Mouse (Mus musculus): ENCODE measurements around the gene Drd4. TPM values are rescaled to one million over a fixed set of nuclear protein-coding genes. Genes with fewer than 3 reads are reported as not detected.
"Not testable (repeated sequence)": the region's sequence is repeated elsewhere in the genome, so short reads cannot be mapped to it uniquely, and the experiment has no call there.

Drd4 gene
- polyA plus RNA-seq (2012; rRNA removed) (not detected in 2 replicates), polyA plus RNA-seq (2014; fragmentation: Nextera tagmentation; extraction: Ambion mirVana) (not detected in 2 replicates)

DNA sequence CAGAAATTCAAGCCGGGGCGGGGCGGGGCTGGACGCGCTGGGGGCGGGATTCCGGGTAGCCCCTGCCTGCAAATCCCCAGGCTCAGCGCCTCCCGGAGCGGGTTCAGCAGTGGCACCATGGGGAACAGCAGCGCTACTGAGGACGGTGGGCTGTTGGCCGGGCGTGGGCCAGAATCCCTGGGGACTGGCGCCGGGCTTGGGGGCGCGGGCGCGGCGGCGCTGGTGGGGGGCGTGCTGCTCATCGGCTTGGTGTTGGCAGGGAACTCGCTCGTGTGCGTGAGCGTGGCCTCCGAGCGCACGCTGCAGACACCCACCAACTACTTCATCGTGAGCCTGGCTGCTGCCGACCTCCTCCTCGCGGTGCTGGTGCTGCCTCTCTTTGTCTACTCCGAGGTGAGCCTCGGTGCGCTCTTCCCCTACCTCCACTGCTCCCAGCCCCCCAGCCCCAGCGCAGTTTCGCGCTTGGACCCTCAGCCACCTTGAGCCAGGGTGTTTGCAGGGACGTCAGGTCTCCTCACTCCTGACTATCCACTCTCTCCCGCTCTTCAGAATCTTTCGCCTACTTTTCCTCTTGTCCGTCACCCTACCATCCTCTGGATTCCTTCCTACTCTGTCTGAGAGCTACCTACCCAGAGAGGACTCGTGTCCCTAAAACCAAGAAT, at the start of gene Drd4:
Gene Drd4 (plus strand): TSS at position 86 of the 662 bp plus-strand sequence.
- H3K27ac ChIP-seq, result no peak within 1 kb of the TSS
- TF ChIP-seq EP300 (IDR thresholded peaks at IDR 0.05; ENCODE audit: low read depth) (no peak), CTCF (IDR thresholded peaks at IDR 0.05; ENCODE audit: low read depth) (no peak)
- H3K4me3 ChIP-seq (ENCODE audit: insufficient read depth in 1 of 2, low read depth in 2 of 2, low read length in 2 of 2), result no peak within 1 kb of the TSS
- H3K27me3 ChIP-seq (ENCODE audit: control insufficient read depth, insufficient read depth, low read length), result peaks cover 58% of the 10 kb centered on the region
- no peak within 1 kb of the TSS for H3K9ac ChIP-seq (replicated peaks)
- ATAC-seq (ENCODE audit: insufficient read depth), result no peak
- no peaks in the 10 kb centered on the region for H3K4me1 ChIP-seq (replicated peaks; ENCODE audit: control insufficient read depth in 2 of 2, insufficient read depth in 2 of 2, low read length in 1 of 2)
- H3K36me3 ChIP-seq (replicated peaks; ENCODE audit: control insufficient read depth, insufficient read depth, low read depth), result no peaks in the 10 kb centered on the region
- WGBS (ENCODE audit: insufficient replicate concordance), result 3% methylated on average over 46 of the region's 46 CpGs
- H3K9me3 ChIP-seq (ENCODE audit: control insufficient read depth, low read length), result no peaks in the 10 kb centered on the region
- H3K4me2 ChIP-seq (ENCODE audit: low read depth), result peak within 1 kb of the TSS; percentile 11; the same call in 1 of the 2 replicates
- no peak for DNase-seq (ENCODE audit: low read depth in 3 of 3, low spot score in 3 of 3)

DNA sequence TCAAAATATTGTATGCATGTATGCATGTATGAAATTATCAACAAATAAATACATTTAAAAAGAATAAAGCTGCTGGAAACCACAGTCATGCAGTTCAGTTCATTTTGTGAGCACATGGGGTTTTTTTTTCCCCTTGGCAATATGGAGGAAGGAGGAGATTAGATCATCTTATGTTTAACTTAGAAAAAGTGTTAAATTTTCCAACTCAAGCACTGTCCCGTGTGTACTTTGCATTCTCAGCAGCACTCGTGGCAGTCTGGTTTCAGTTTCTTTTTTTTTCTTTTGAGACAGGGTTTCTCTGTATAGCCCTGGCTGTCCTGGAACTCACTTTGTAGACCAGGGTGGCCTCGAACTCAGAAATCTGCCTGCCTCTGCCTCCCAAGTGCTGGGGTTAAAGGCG, 41.3 kb upstream of the Drd4 start:
- H3K27me3 ChIP-seq (ENCODE audit: control insufficient read depth, insufficient read depth, low read length), result not testable (repeated sequence)
- 86% methylated on average over 4 of the region's 4 CpGs for WGBS (ENCODE audit: insufficient replicate concordance)

DNA sequence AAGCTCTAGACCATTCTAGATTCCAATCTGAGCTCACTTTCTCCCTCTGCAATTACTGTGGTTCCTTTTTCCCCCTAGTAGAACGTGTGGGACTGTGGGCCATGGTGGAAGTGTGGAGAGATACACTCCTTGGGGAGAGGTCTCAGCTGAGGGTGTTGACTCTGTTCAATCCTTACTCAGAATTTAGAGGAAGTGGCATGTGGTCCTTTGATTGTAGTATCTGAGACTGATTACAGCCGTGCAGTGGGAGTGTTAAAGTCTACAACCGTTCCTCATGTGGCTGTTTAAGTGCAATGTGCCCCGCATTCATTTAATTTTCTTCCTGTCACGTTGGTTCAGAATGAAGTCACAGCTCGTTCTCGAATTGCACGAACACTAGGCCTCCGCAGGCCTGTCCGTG, 35.6 kb upstream of the Drd4 start:
- no peak for ATAC-seq (ENCODE audit: insufficient read depth)
- WGBS (ENCODE audit: insufficient replicate concordance), result 78% methylated on average over 10 of the region's 10 CpGs
- Histone ChIP-seq H3K27me3 (ENCODE audit: control insufficient read depth, insufficient read depth, low read length) (no peaks in the 10 kb centered on the region), H3K4me2 (ENCODE audit: low read depth) (no peak overlapping the region), H3K9ac (replicated peaks) (no peak overlapping the region), H3K4me3 (ENCODE audit: insufficient read depth in 1 of 2, low read depth in 2 of 2, low read length in 2 of 2) (no peak overlapping the region), H3K27ac (no peak overlapping the region), H3K9me3 (ENCODE audit: control insufficient read depth, low read length) (no peaks in the 10 kb centered on the region), H3K36me3 (replicated peaks; ENCODE audit: control insufficient read depth, insufficient read depth, low read depth) (peaks cover 88% of the 10 kb centered on the region), H3K4me1 (replicated peaks; ENCODE audit: control insufficient read depth in 2 of 2, insufficient read depth in 2 of 2, low read length in 1 of 2) (no peaks in the 10 kb centered on the region)
- no peak for DNase-seq (ENCODE audit: low read depth in 3 of 3, low spot score in 3 of 3)
- TF ChIP-seq CTCF (IDR thresholded peaks at IDR 0.05; ENCODE audit: low read depth) (no peak), EP300 (IDR thresholded peaks at IDR 0.05; ENCODE audit: low read depth) (no peak)

More for the DNA sequence above, 41.3 kb upstream of the Drd4 start:
- peaks cover 76% of the 10 kb centered on the region for H3K36me3 ChIP-seq (replicated peaks; ENCODE audit: control insufficient read depth, insufficient read depth, low read depth)
- not testable (repeated sequence) for H3K4me2 ChIP-seq (ENCODE audit: low read depth); H3K27ac ChIP-seq; H3K9ac ChIP-seq (replicated peaks); H3K9me3 ChIP-seq (ENCODE audit: control insufficient read depth, low read length); H3K4me3 ChIP-seq (ENCODE audit: insufficient read depth in 1 of 2, low read depth in 2 of 2, low read length in 2 of 2); DNase-seq (ENCODE audit: low read depth in 3 of 3, low spot score in 3 of 3); H3K4me1 ChIP-seq (replicated peaks; ENCODE audit: control insufficient read depth in 2 of 2, insufficient read depth in 2 of 2, low read length in 1 of 2); ATAC-seq (ENCODE audit: insufficient read depth)

DNA sequence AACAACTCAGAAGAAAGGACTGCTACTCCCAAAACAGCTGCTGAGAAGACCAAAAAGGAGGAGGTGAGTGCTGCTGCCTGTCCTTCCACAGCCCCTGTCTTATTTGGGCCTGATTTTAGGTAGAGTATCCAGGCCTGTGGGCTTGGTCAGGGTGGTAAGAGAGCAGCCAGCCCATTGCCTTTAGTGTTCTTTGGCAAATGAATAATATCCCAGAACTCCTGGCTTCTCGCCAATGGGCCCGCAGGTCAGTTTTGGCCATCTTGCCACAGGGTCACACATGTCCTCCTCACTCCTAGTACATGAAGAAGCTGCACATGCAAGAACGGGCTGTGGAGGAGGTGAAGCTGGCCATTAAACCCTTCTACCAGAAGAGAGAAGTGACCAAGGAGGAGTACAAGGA, 30.3 kb upstream of the Drd4 start:
- H3K9me3 ChIP-seq (ENCODE audit: control insufficient read depth, low read length), result no peaks in the 10 kb centered on the region
- no peak overlapping the region for H3K27ac ChIP-seq
- no peak for DNase-seq (ENCODE audit: low read depth in 3 of 3, low spot score in 3 of 3)
- no peak overlapping the region for H3K9ac ChIP-seq (replicated peaks)
- H3K4me1 ChIP-seq (replicated peaks; ENCODE audit: control insufficient read depth in 2 of 2, insufficient read depth in 2 of 2, low read length in 1 of 2), result peaks cover 10 to 14% of the 10 kb centered on the region in 2 experiments
- no peak overlapping the region for H3K4me2 ChIP-seq (ENCODE audit: low read depth)
- no peak overlapping the region for H3K4me3 ChIP-seq (ENCODE audit: insufficient read depth in 1 of 2, low read depth in 2 of 2, low read length in 2 of 2)
- WGBS (ENCODE audit: insufficient replicate concordance), result 91% methylated on average over 3 of the region's 3 CpGs
- TF ChIP-seq EP300 (IDR thresholded peaks at IDR 0.05; ENCODE audit: low read depth), result no peak
- no peak for TF ChIP-seq CTCF (IDR thresholded peaks at IDR 0.05; ENCODE audit: low read depth)
- H3K36me3 ChIP-seq (replicated peaks; ENCODE audit: control insufficient read depth, insufficient read depth, low read depth), result peaks cover 68% of the 10 kb centered on the region
- no peak for ATAC-seq (ENCODE audit: insufficient read depth)
- H3K27me3 ChIP-seq (ENCODE audit: control insufficient read depth, insufficient read depth, low read length), result no peaks in the 10 kb centered on the region

DNA sequence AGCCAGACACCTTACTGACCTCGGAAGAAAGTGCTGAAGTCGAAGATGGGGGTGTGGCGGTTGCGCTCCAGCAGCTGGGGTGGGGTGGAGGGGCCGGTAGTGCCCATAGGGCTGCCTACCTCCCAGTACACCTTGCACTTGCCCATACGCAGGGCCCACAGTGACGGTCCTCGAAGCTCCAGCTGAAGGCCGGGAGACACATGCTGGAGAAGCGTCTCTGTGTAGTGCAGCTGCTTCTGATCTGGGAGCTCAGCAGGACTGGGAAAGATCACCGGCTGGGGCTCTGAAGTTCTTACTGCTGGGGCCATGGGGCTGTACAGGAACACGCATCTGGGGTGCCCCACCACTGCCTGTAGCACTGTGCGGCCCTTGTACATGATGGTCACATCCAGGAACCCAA, 28.2 kb upstream of the Drd4 start:
- TF ChIP-seq EP300 (IDR thresholded peaks at IDR 0.05; ENCODE audit: low read depth) (no peak), CTCF (IDR thresholded peaks at IDR 0.05; ENCODE audit: low read depth) (no peak)
- no peak overlapping the region for H3K27ac ChIP-seq
- no peak overlapping the region for H3K9ac ChIP-seq (replicated peaks)
- H3K27me3 ChIP-seq (ENCODE audit: control insufficient read depth, insufficient read depth, low read length), result no peaks in the 10 kb centered on the region
- DNase-seq (ENCODE audit: low read depth in 3 of 3, low spot score in 3 of 3) (no peak), ATAC-seq (ENCODE audit: insufficient read depth) (no peak)
- WGBS (ENCODE audit: insufficient replicate concordance), result 85% methylated on average over 13 of the region's 13 CpGs
- H3K36me3 ChIP-seq (replicated peaks; ENCODE audit: control insufficient read depth, insufficient read depth, low read depth), result peaks cover 51% of the 10 kb centered on the region
- no peak overlapping the region for H3K4me3 ChIP-seq (ENCODE audit: insufficient read depth in 1 of 2, low read depth in 2 of 2, low read length in 2 of 2)
- peaks cover 13 to 17% of the 10 kb centered on the region in 2 experiments for H3K4me1 ChIP-seq (replicated peaks; ENCODE audit: control insufficient read depth in 2 of 2, insufficient read depth in 2 of 2, low read length in 1 of 2)
- H3K9me3 ChIP-seq (ENCODE audit: control insufficient read depth, low read length), result no peaks in the 10 kb centered on the region
- H3K4me2 ChIP-seq (ENCODE audit: low read depth), result no peak overlapping the region

All from liver, embryonic 14.5 days (tissue).